Mouse (Mus musculus) C2C12 (cell line): Measurements from ENCODE around the gene Zfp746.

Source experiments
- CEBPB ChIP-seq: IDR thresholded peaks from one replicate; pipeline ENCODE4 v1.6.1; 2011; ENCODE audit warnings: low read depth, mild to moderate bottlenecking, control low read depth, moderate library complexity
- CTCF ChIP-seq: IDR thresholded peaks from one replicate; pipeline ENCODE4 v1.5.1; 2011; ENCODE audit not compliant: control insufficient read depth, insufficient read depth, insufficient read length
- MAX ChIP-seq: IDR thresholded peaks from one replicate; pipeline ENCODE4 v1.6.1; 2011; ENCODE audit warnings: mild to moderate bottlenecking, control low read depth
- MYOD1 ChIP-seq: IDR thresholded peaks from one replicate; pipeline ENCODE4 v1.6.1; 2011; ENCODE audit warnings: low read depth; ENCODE audit not compliant: control insufficient read depth, insufficient read length
- MYOG ChIP-seq: IDR thresholded peaks from one replicate; pipeline ENCODE4 v1.6.1; 2011; ENCODE audit not compliant: control insufficient read depth, insufficient read length; ENCODE audit errors: extremely low read depth
- USF1 ChIP-seq: IDR thresholded peaks from one replicate; pipeline ENCODE4 v1.6.1; 2011; ENCODE audit warnings: low read depth, mild to moderate bottlenecking, control low read depth, moderate library complexity

- TF ChIP-seq MAX (no peak), CTCF (no peak), MYOG (no peak), MYOD1 (no peak), USF1 (no peak), CEBPB (no peak)
Measured at GRCm38 (mm10) chr6:48047450-48048351, 38.7 kb downstream of the Zfp746 start.
